Mouse (Mus musculus): ENCODE data around the gene Lypd6b. TPM values are rescaled to one million over a fixed set of nuclear protein-coding genes. Genes with fewer than 3 reads are reported as not detected.

Lypd6b gene
- polyA plus RNA-seq, 2 experiments, result 5.6 to 14.9 TPM

DNA sequence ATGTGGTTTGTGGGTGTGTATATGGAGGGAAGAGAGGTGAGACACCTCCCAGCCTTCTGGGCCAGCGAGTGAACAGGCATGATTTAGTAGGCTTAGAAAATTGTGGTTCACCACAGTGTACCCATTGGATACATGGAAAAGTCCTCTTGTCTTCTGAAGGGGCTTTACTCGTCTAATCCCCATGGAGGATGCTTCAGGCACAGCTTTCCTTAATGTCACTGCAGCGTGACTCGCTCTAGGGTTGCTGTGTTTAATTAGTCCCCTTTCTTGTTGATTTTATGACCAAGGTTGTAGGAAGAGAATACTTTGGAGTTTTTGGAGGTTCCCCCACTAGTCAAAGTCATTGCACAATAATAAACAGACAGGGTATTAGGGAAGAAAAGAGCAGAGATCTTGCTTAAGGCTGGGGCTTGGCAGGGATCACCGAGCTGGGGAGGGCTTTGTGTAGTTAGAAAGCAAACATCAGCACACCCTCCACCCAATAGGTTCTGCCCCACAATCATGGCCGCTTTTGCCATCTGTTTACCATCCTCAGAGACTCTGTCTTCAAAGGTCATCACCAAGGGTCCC lies 122.4 kb downstream of the Lypd6b start:
- Histone ChIP-seq H3K4me1 (ENCODE audit: control insufficient read depth, insufficient read depth, low read length) (peaks cover 10% of the 10 kb centered on the region), H3K36me3 (ENCODE audit: control insufficient read depth, insufficient read depth, low read length) (no peaks in the 10 kb centered on the region), H3K9ac (ENCODE audit: low read depth, low read length, severe bottlenecking) (no peak overlapping the region), H3K9me3 (ENCODE audit: control insufficient read depth, low read length) (no peaks in the 10 kb centered on the region), H3K4me2 (replicated peaks; ENCODE audit: low read depth, low read length, severe bottlenecking) (no peak overlapping the region), H3K27me3 (ENCODE audit: control insufficient read depth, insufficient read depth, low read length) (no peaks in the 10 kb centered on the region), H3K4me3 (replicated peaks; ENCODE audit: low read length) (no peak overlapping the region), H3K27ac (replicated peaks; ENCODE audit: low read depth, low read length) (no peak overlapping the region)
- ATAC-seq (ENCODE audit: low FRiP score, low read depth) (no peak), DNase-seq (ENCODE audit: low spot score) (no peak)
- no peak for TF ChIP-seq POLR2A (IDR thresholded peaks at IDR 0.05; ENCODE audit: borderline replicate concordance, extremely low read depth, insufficient read depth, insufficient read length)
- WGBS, result 43% methylated on average over 6 of the region's 6 CpGs

DNA sequence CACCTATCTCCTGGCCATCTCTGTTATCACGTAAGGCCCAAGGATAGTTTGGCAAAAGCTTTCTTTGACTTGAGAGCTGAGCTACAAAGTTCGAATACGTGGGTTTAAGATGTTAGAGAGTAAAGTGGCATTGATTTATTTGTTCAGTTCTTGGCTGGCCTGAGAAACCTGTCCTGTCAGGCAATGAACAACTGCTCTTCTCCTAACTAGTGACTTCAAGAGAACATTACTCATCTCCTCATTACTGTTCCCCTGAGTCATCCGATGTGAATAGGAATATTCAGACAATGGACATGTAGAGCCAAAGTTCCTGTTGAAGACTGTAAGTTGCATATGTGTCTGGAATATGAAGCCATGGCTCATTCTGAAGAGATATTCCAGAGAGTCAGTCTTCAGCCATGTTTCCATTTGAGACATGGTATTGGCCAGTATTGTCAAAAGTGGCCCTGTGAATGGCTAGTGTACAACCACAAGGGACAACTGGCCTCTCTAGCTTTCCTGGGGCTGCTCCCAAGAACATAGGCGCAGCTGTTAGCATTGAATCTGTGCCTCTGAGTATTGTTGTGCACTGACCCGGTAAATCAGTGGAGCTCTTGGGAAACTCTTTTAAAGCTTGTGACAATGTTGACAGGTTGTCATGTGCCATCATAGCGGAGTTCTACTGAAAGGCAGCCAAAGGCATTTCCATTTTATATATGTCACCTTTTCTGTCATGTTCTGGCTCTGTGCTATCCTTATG lies 124.0 kb downstream of the Lypd6b start:
- ATAC-seq (ENCODE audit: low FRiP score, low read depth) (no peak), DNase-seq (ENCODE audit: low spot score) (no peak)
- Histone ChIP-seq H3K4me2 (replicated peaks; ENCODE audit: low read depth, low read length, severe bottlenecking) (no peak overlapping the region), H3K36me3 (ENCODE audit: control insufficient read depth, insufficient read depth, low read length) (no peaks in the 10 kb centered on the region), H3K27me3 (ENCODE audit: control insufficient read depth, insufficient read depth, low read length) (no peaks in the 10 kb centered on the region), H3K9ac (ENCODE audit: low read depth, low read length, severe bottlenecking) (no peak overlapping the region), H3K4me1 (ENCODE audit: control insufficient read depth, insufficient read depth, low read length) (peaks cover 10% of the 10 kb centered on the region), H3K4me3 (replicated peaks; ENCODE audit: low read length) (no peak overlapping the region), H3K9me3 (ENCODE audit: control insufficient read depth, low read length) (no peaks in the 10 kb centered on the region), H3K27ac (replicated peaks; ENCODE audit: low read depth, low read length) (no peak overlapping the region)
- no peak for TF ChIP-seq POLR2A (IDR thresholded peaks at IDR 0.05; ENCODE audit: borderline replicate concordance, extremely low read depth, insufficient read depth, insufficient read length)
- WGBS, result 84% methylated on average over 7 of the region's 7 CpGs

DNA sequence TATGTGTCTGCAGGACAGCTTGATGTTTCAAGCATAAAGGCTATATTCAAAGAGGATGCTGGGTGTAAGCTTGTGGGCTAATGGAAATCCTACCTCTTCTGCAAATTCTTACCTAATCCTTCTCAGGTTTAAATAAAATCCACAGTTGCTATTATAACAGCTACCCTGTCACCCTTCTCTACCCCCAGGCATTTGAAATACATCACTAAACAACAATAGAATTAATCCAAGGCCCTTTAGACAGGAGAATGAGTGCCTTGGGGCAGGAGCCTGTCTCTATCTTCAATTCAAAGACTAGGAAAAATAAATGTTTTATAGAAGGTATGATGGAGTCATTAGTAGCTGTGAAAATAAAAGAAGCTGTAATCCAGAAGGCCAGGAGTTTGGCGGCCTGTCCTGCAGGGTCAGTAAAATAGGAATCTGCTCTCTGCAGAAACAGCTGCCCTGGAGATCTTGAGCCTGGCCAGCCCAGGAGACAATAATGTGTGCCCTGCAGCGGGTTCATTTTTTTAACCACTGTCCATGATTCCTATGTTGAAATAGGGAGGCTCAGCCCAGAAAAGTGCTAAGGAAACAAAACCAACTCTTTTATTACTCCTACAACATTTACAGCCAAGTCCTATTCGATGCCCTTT lies 124.9 kb downstream of the Lypd6b start:
- H3K4me1 ChIP-seq (ENCODE audit: control insufficient read depth, insufficient read depth, low read length), result peaks cover 10% of the 10 kb centered on the region
- no peaks in the 10 kb centered on the region for H3K36me3 ChIP-seq (ENCODE audit: control insufficient read depth, insufficient read depth, low read length)
- no peaks in the 10 kb centered on the region for H3K9me3 ChIP-seq (ENCODE audit: control insufficient read depth, low read length)
- H3K9ac ChIP-seq (ENCODE audit: low read depth, low read length, severe bottlenecking), result no peak overlapping the region
- ATAC-seq (ENCODE audit: low FRiP score, low read depth) (no peak), DNase-seq (ENCODE audit: low spot score) (no peak)
- no peak overlapping the region for H3K27ac ChIP-seq (replicated peaks; ENCODE audit: low read depth, low read length)
- WGBS, result 16% methylated on average over 3 of the region's 3 CpGs
- no peak overlapping the region for H3K4me2 ChIP-seq (replicated peaks; ENCODE audit: low read depth, low read length, severe bottlenecking)
- H3K4me3 ChIP-seq (replicated peaks; ENCODE audit: low read length), result no peak overlapping the region
- H3K27me3 ChIP-seq (ENCODE audit: control insufficient read depth, insufficient read depth, low read length), result no peaks in the 10 kb centered on the region
- no peak for TF ChIP-seq POLR2A (IDR thresholded peaks at IDR 0.05; ENCODE audit: borderline replicate concordance, extremely low read depth, insufficient read depth, insufficient read length)

DNA sequence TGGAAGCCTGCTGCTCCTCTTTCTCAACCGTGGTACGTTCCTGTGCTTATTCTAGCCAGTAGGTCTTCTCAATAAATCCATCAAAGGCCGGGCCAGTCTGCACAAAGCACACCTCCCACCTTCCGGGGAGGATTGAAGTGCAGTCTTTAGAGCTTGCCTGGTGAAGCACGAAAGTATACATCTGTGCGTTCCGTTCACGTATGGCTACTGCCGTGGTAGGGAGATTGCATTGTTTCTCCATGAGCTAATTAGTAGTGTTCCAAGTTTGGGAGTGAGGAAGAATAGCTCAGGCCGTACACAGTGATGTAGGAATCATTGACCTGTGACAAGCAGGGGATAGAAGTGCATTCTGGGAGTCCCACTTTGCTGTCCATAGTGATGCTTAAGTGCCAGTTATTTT lies 130.0 kb downstream of the Lypd6b start:
- no peak for TF ChIP-seq POLR2A (IDR thresholded peaks at IDR 0.05; ENCODE audit: borderline replicate concordance, extremely low read depth, insufficient read depth, insufficient read length)
- H3K27ac ChIP-seq (replicated peaks; ENCODE audit: low read depth, low read length), result no peak overlapping the region
- no peaks in the 10 kb centered on the region for H3K36me3 ChIP-seq (ENCODE audit: control insufficient read depth, insufficient read depth, low read length)
- no peak overlapping the region for H3K4me2 ChIP-seq (replicated peaks; ENCODE audit: low read depth, low read length, severe bottlenecking)
- H3K4me1 ChIP-seq (ENCODE audit: control insufficient read depth, insufficient read depth, low read length), result peaks cover 2% of the 10 kb centered on the region; the same call in 1 of the 2 replicates
- no peak for DNase-seq (ENCODE audit: low spot score)
- H3K9ac ChIP-seq (ENCODE audit: low read depth, low read length, severe bottlenecking), result no peak overlapping the region
- no peak overlapping the region for H3K4me3 ChIP-seq (replicated peaks; ENCODE audit: low read length)
- H3K27me3 ChIP-seq (ENCODE audit: control insufficient read depth, insufficient read depth, low read length), result no peaks in the 10 kb centered on the region
- ATAC-seq (ENCODE audit: low FRiP score, low read depth), result no peak
- no peaks in the 10 kb centered on the region for H3K9me3 ChIP-seq (ENCODE audit: control insufficient read depth, low read length)
- WGBS, result 61% methylated on average over 10 of the region's 10 CpGs

DNA sequence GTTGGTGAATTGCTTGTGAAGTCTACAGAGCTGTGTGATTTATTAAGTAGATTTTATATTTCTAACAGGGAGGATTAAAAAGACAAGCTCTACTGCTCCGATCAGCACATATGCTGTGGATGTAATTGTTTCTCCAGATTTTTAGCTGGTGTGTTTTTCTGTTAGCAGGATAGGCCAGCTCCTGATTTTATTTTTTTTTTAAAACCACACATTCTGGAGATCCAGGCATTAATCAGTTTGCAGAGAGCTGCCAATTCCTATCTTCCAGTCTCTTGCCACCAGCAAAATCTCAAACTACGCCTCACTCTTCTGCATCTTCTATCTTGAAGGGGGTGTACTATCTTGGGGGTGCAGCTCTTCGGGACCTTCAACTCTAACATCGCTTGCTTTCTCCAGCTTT lies 130.6 kb downstream of the Lypd6b start:
- no peak for ATAC-seq (ENCODE audit: low FRiP score, low read depth)
- H3K9ac ChIP-seq (ENCODE audit: low read depth, low read length, severe bottlenecking), result no peak overlapping the region

More for the DNA sequence above, 130.6 kb downstream of the Lypd6b start:
- Histone ChIP-seq H3K9me3 (ENCODE audit: control insufficient read depth, low read length) (no peaks in the 10 kb centered on the region), H3K27ac (replicated peaks; ENCODE audit: low read depth, low read length) (no peak overlapping the region), H3K4me3 (replicated peaks; ENCODE audit: low read length) (no peak overlapping the region), H3K27me3 (ENCODE audit: control insufficient read depth, insufficient read depth, low read length) (no peaks in the 10 kb centered on the region), H3K36me3 (ENCODE audit: control insufficient read depth, insufficient read depth, low read length) (no peaks in the 10 kb centered on the region), H3K4me2 (replicated peaks; ENCODE audit: low read depth, low read length, severe bottlenecking) (no peak overlapping the region), H3K4me1 (ENCODE audit: control insufficient read depth, insufficient read depth, low read length) (no peaks in the 10 kb centered on the region)
- no peak for DNase-seq (ENCODE audit: low spot score)
- no peak for TF ChIP-seq POLR2A (IDR thresholded peaks at IDR 0.05; ENCODE audit: borderline replicate concordance, extremely low read depth, insufficient read depth, insufficient read length)
- WGBS, result 56% methylated on average over 4 of the region's 4 CpGs
